Mouse (Mus musculus): ENCODE results near the gene Bmp2k. TPM values are rescaled to one million over a fixed set of nuclear protein-coding genes. Genes with fewer than 3 reads are reported as not detected.

Gene Bmp2k
- total RNA-seq, 1 experiment from 2014 or later = 29.1 TPM

- no peak for ATAC-seq (replicated peaks; ENCODE audit: low read depth, poor library complexity, severe bottlenecking)
Measured at GRCm38 (mm10) chr5:97045260-97045659, 47.8 kb downstream of the Bmp2k start.

- ATAC-seq (replicated peaks; ENCODE audit: low read depth, poor library complexity, severe bottlenecking) = no peak
Measured at GRCm38 (mm10) chr5:97046680-97047079, 49.2 kb downstream of the Bmp2k start.

DNA sequence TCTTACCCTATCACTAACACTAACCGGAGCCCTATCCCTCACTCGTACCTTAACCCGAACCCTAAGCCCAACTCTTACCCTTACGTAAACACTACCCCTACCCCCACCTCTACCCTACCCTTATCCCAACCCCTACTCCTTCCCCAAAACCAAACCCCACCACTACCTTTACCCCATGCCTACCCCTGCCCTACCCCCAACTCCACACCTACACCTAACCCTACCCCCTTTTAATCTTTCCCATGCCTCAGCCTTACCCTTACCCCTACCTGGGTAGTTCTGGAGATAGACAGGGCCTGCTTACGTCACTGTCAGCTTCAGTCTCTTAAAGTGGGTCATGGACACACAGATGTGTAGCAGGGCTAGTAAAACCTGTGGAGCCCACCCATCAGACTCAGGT is 51.4 kb downstream of the Bmp2k start:
- ATAC-seq (replicated peaks; ENCODE audit: low read depth, poor library complexity, severe bottlenecking) = no peak

DNA sequence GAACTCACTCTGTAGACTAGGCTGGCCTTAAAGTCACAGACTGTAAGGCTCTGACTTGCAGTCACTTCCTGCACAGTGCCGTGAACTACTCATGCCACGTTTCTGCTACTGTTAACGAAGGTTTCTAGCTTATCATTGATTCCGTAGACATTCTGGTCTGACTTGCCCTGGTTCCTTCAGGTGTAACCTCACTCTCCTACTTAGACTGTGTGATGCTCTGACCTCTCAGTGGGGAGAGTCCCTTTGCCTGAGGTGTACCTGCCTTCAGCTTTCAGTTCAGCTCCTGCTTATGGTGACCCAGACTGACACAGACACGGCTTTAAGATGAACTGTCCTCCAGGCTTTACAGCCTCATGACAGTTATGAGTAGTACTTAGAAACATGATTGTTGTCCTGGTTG is 56.7 kb downstream of the Bmp2k start:
- no peak for ATAC-seq (replicated peaks; ENCODE audit: low read depth, poor library complexity, severe bottlenecking)

DNA sequence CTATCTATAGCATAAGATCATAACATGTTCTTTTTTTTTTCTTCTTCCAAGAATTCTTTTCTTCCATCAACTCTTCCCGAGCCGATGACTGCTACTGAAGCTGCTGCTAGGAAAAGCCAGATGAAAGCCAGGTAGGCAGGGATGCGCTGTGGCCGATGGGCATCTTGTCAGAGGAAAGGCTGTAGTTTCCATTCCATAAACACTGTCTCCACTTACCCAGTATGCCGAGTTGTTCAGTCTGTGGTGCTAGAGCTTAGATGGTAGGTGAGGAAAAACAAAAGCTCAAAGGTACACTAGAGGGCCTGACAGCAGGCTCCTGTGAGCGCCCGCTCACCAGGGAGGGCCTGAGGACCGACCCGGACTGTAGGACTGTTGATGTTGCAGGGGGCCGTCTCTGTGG is 57.3 kb downstream of the Bmp2k start:
- ATAC-seq (replicated peaks; ENCODE audit: low read depth, poor library complexity, severe bottlenecking) = peak; percentile 7; the same call in 1 of the 2 replicates

DNA sequence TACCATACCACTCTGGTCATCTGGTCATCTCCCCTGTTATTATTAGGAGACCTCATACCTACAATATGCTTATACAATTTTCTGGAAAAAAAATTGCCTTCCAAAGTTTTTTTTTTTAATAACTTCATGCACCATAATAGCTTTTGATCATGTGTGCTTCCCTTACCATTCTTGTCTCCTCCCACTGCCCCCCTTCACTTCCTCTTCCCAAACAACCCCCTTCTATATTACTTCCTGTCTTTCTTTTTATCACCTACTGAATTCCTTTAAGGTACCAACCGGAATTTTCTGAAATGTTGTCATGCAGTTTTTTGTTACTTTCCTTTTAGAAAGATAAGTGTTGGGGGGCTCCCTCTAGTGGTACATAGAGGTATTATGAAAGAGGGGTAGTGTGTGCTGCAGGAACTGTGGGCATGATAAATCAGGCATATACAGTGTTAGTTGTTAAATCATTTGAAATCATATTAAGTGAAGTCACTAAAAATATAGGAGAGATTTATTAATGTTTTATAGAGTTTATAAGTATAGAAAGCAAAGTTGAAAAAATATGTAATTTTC is 58.1 kb downstream of the Bmp2k start:
- peak; percentile 91 for ATAC-seq (replicated peaks; ENCODE audit: low read depth, poor library complexity, severe bottlenecking)

GRCm38 (mm10) chr5:97056359-97056758 is 58.9 kb downstream of the Bmp2k start:
- no peak for ATAC-seq (replicated peaks; ENCODE audit: low read depth, poor library complexity, severe bottlenecking)

- ATAC-seq (replicated peaks; ENCODE audit: low read depth, poor library complexity, severe bottlenecking) = no peak
Measured at GRCm38 (mm10) chr5:97056791-97057450, 59.4 kb downstream of the Bmp2k start.

DNA sequence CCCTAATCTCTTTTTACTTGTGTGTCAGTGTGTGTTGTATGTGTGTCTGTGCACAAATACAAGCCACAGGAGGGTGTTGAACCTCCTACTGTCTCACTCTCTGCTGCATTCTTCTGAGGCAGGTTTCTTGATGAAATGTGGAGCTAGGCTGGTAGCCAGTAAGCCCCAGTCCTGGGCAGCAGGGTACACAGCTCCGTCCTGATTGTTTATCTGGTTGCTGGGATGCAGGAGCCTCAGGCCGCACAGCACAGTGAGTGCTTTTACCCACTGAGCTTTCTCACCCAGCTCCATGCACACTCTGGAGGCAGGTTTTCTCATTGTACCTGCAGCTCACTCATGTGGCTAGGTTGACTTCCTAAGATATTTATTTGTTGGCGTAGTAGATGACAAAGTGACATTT is 63.4 kb downstream of the Bmp2k start:
- no peak for ATAC-seq (replicated peaks; ENCODE audit: low read depth, poor library complexity, severe bottlenecking)

DNA sequence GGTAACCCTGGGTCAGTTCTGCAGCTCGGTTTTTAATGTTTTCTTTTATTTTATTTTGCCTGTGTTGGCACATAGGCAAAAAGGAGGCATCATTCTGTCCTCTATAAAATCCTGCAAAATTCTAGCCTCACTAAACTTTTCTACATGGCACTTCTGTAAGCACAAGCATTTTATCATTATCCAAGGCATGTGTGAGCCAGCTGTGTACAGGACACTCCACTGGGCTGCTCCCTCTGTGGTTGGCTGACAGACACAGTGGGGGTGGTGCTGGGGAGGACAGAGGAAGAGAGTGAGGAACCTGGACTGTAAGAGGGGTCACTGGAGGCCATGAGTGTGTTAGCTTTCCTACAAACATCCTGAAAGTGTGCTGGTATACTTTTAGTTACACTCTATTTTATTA is 64.6 kb downstream of the Bmp2k start:
- ATAC-seq (replicated peaks; ENCODE audit: low read depth, poor library complexity, severe bottlenecking) = no peak

- ATAC-seq (replicated peaks; ENCODE audit: low read depth, poor library complexity, severe bottlenecking) = no peak
Measured at GRCm38 (mm10) chr5:97065746-97066145, 68.3 kb downstream of the Bmp2k start.

- no peak for ATAC-seq (replicated peaks; ENCODE audit: low read depth, poor library complexity, severe bottlenecking)
Measured at GRCm38 (mm10) chr5:97075476-97076151, 78.1 kb downstream of the Bmp2k start.

DNA sequence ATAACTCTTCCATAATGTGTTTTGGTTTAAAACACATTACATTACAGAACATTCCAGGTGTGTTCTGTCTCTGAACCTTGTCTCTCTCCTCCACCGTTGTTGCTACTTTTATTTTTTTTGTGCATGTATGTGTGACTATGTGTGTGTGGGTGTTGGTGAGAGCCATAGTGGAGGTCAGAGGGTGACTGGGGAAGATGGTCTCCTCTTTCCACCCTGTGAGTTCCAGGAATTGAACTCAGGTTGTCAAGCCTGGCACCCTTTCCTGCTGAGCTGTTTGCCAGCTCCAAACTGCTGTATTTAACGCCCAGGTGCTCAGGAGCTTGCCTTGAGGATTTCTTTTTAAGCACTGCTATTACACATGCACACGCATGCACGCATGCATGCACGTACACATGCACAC is 78.7 kb downstream of the Bmp2k start:
- no peak for ATAC-seq (replicated peaks; ENCODE audit: low read depth, poor library complexity, severe bottlenecking)

DNA sequence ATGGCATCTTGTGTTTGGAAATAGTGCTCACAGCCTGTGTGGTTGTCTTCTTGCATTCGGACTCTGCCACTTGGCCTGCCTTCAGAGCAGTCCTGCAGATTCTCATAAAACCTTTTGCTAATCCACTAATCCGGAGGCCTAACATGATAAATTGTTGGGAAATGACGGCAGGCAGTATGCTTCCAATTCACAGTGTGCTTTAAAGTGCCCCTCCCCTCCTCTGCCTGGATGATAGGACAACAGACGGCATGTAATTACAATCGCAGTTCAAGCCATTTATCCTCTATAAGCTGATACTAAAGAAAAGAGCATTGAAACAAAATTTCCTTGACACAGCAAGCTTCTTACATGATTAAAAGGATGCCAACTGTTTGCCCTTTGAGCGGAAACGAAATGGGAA is 80.2 kb downstream of the Bmp2k start:
- no peak for ATAC-seq (replicated peaks; ENCODE audit: low read depth, poor library complexity, severe bottlenecking)

DNA sequence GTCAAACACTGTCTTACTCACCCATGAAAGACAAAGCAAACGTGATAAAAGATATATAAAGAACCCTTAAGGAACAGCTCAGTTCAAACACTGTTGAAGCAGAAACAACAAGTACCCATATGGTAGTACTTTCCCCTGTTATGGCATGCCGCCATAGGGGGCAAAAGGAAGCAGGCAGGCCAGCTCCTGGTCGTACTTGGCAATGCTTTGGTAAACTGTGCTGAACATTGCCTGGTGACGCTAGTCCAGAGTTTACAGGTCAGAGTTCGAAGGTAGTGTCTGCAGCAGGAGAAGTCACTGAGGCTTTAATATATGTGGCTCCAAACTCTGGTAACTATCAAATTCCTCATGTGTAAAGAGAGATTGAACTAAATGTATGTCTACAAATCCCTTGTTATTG is 81.2 kb downstream of the Bmp2k start:
- ATAC-seq (replicated peaks; ENCODE audit: low read depth, poor library complexity, severe bottlenecking) = no peak

DNA sequence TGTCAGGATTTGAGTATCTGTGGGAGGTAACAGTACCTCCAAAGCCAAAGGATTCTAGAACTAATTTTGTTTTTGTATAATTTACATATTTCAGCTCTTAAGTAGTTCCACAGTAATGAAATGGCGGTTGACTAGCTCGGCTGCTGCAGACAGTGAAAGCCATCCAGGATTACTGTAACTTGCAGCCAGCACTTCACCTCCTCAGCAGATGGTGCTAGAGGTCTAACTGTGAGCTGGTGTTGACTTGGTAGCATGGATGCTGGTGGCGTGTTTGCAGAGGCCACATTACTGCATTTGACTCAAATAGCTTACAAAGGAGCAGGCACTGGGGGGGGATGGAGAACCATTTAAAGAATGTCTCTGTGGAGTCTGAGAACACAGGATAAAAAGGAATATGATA is 84.0 kb downstream of the Bmp2k start:
- no peak for ATAC-seq (replicated peaks; ENCODE audit: low read depth, poor library complexity, severe bottlenecking)

- no peak for ATAC-seq (replicated peaks; ENCODE audit: low read depth, poor library complexity, severe bottlenecking)
Measured at GRCm38 (mm10) chr5:97083701-97084100, 86.2 kb downstream of the Bmp2k start.

GRCm38 (mm10) chr5:97084541-97084940 is 87.1 kb downstream of the Bmp2k start:
- ATAC-seq (replicated peaks; ENCODE audit: low read depth, poor library complexity, severe bottlenecking) = no peak

DNA sequence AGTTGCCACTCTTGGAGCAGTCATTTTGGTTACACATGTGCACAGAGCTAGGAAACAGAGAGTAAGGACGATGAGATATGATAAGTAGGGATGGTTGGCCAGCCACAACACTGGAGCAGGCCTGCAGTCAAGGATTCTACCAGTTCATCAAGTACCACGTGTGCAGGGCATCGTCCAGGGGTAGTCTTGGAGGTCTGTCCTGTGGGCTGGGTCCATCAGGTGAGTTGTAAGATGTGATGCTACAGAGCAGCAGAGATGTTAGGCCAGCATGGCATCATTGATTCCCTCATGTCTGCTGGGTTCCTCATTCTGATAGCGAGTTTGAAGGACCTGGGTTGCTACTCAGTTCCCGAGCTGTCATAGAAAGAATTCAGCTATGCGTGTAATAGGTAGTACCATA is 87.6 kb downstream of the Bmp2k start:
- ATAC-seq (replicated peaks; ENCODE audit: low read depth, poor library complexity, severe bottlenecking) = no peak

- ATAC-seq (replicated peaks; ENCODE audit: low read depth, poor library complexity, severe bottlenecking) = no peak
Measured at GRCm38 (mm10) chr5:97087030-97087630, 89.6 kb downstream of the Bmp2k start.

- no peak for ATAC-seq (replicated peaks; ENCODE audit: low read depth, poor library complexity, severe bottlenecking)
Measured at GRCm38 (mm10) chr5:97087746-97088145, 90.3 kb downstream of the Bmp2k start.
